Mouse (Mus musculus) liver, adult 2 months (tissue): Measurements from ENCODE around the gene Gnpat.

ENCODE experiments used
- CTCF ChIP-seq: fragments of 200-500 bp; IDR thresholded peaks from 2 replicates; pipeline ENCODE4 v1.5.1; 2011; ENCODE audit warnings: low read depth, low read length, control low read depth
- POLR2A ChIP-seq: fragments of 200-500 bp; IDR thresholded peaks from 2 replicates; pipeline ENCODE4 v1.6.1; 2011; ENCODE audit warnings: low read length, control low read depth; ENCODE audit not compliant: insufficient read depth; ENCODE audit errors: extremely low read depth

DNA sequence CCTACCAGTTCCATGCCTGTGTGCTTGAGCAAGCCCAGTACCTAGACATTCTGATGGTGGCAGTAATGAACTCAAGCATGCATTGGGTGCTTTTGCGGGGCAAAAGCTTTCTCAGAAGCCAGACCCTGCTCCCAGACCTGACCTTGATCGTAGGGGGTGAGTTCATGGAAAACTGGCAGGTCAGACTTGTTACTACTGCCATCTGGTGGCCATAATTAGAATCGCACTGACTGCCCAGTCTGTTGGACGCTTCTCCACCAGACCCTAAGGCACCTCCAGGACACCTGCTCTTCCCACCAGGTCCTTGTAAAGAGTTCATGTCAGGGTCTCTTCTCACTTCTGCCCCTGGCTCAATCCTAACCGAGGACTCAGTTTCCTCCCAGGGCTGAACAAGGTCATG is 35.4 kb upstream of the Gnpat start:
- TF ChIP-seq POLR2A = no peak
- peak; percentile 75 for TF ChIP-seq CTCF
